Mouse (Mus musculus) liver, embryonic 14.5 days (tissue): ENCODE results near the gene Nfkb1. TPM values are rescaled to one million over a fixed set of nuclear protein-coding genes. Genes with fewer than 3 reads are reported as not detected.

Experiments
- ATAC-seq: fragments of 200-750 bp; cut with Nextera tagmentation; 2 replicates; pipeline ENCODE4 v1.8.0; 2017; ENCODE audit warnings: moderate number of reproducible peaks, mild to moderate bottlenecking, moderate library complexity; ENCODE audit not compliant: insufficient read depth
- DNase-seq, 3 experiments: peaks; one replicate each; pipeline ENCODE4 v3.0.0-alpha.2; 2012 to 2013; ENCODE audit warnings: low read depth in 3 of 3, low spot score in 3 of 3
- H3K27ac ChIP-seq: fragments of 300-500 bp; sonication (generic); 2 replicates; pipeline ENCODE4 v1.5.1; 2014; ENCODE audit warnings: moderate library complexity, mild to moderate bottlenecking, control low read depth, inconsistent platforms
- H3K27me3 ChIP-seq: fragments of 300-500 bp; sonication (generic); 2 replicates; pipeline ENCODE4 v1.6.1; 2014; ENCODE audit warnings: mild to moderate bottlenecking, low read length, moderate library complexity; ENCODE audit not compliant: control insufficient read depth, insufficient read depth
- H3K36me3 ChIP-seq: fragments of 300-500 bp; sonication (generic); replicated peaks from 2 replicates; pipeline ENCODE4 v1.6.1; 2014; ENCODE audit warnings: low read depth; ENCODE audit not compliant: control insufficient read depth, insufficient read depth
- H3K4me1 ChIP-seq, 2 experiments: fragments of 200-500 bp in 1 of 2; fragments of 300-500 bp in 1 of 2; sonication (generic) in 1 of 2; replicated peaks; 2 replicates each; pipeline ENCODE4 v1.6.1; 2012 to 2014; ENCODE audit warnings: antibody characterized with exemption in 1 of 2, inconsistent platforms in 1 of 2, low read length in 1 of 2; ENCODE audit not compliant: control insufficient read depth in 2 of 2, insufficient read depth in 2 of 2
- H3K4me2 ChIP-seq: fragments of 300-500 bp; sonication (generic); 2 replicates; pipeline ENCODE4 v1.6.1; 2014; ENCODE audit warnings: low read depth, mild to moderate bottlenecking, control low read depth, moderate library complexity
- H3K4me3 ChIP-seq, 2 experiments: fragments of 200-500 bp in 1 of 2; fragments of 300-500 bp in 1 of 2; sonication (generic) in 1 of 2; 2 replicates each; pipeline ENCODE4 v1.5.1; 2012 to 2014; ENCODE audit warnings: low read depth in 2 of 2, low read length in 2 of 2, mild to moderate bottlenecking in 2 of 2, control low read depth in 1 of 2, inconsistent platforms in 1 of 2, moderate library complexity in 1 of 2; ENCODE audit not compliant: insufficient read depth in 1 of 2
- H3K9ac ChIP-seq: fragments of 300-500 bp; sonication (generic); replicated peaks from 2 replicates; pipeline ENCODE4 v1.6.1; 2014; ENCODE audit warnings: mild to moderate bottlenecking, control low read depth, moderate library complexity
- H3K9me3 ChIP-seq: fragments of 300-500 bp; sonication (generic); 2 replicates; pipeline ENCODE4 v1.6.1; 2016; ENCODE audit warnings: low read length, mixed read lengths; ENCODE audit not compliant: control insufficient read depth
- CTCF ChIP-seq: IDR thresholded peaks from 2 replicates; pipeline ENCODE4 v1.5.1; 2016; ENCODE audit warnings: antibody characterized with exemption, low read depth, control low read depth
- EP300 ChIP-seq: IDR thresholded peaks from 2 replicates; pipeline ENCODE4 v1.6.1; 2016; ENCODE audit warnings: antibody characterized with exemption, low read depth
- WGBS: fragments of 180-500 bp; shearing (Covaris S2); extraction: QIAGEN DNeasy Blood & Tissue Kit; methylation state at CpG from one replicate; pipeline ENCODE4 v1.1.7; 2014; ENCODE audit not compliant: insufficient replicate concordance; 5-methylcytosine and 5-hydroxymethylcytosine counted together
- polyA plus RNA-seq, 2 experiments: library from polyadenylated mRNA; depleted of rRNA in 1 of 2; stranded (reverse) in 1 of 2; unstranded in 1 of 2; fragments of >200 nt; fragmentation: Nextera tagmentation in 1 of 2; extraction: Ambion mirVana in 1 of 2; gene quantifications; 2 replicates each; pipeline versions ENCODE4 v1.2.1 to v1.2.3; 2012 to 2014

Gene Nfkb1
- polyA plus RNA-seq, 2 experiments: 11.2 to 16.5 TPM

DNA sequence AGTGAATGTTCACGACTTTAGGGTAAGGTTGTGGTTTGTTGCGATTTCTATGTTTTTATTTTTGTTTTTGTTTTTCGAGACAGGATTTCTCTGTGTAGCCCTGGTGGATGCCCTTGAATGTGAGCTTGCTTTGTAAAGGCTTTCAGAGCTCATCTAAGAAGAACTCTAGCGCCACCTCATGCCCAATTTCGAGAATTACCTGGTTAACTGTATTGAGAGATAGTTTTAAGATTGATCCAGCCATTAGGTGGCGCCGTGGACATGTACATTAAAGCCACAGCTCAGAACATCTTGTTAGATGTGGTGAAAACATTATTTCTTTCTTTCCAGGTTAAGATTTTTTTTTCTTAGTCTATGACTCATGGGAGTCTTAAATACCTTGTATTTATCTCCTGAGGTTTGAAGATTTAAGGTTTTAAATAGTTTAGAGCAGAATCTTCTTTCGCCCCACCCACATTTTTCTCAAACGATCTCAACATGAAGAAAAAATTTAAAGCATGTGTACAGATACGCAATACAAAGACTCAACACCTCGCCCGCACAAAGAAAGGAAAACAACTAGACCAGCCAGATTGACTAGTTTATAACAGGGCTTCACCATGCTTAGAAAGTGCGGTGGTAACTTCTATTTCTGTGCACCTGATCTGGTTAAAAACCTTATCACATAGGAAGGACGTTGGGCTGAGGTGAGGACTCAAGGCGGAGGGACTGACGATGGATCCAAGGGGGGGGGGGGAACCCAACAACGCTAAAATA lies 40.1 kb upstream of the Nfkb1 start:
- H3K4me3 ChIP-seq: no peak overlapping the region
- peaks cover 3 to 9% of the 10 kb centered on the region in 2 experiments; a peak in 3 of 4 replicates for H3K4me1 ChIP-seq
- DNase-seq: peak; percentile 85 to 89 (median 86)
- no peak overlapping the region for H3K9ac ChIP-seq
- H3K27ac ChIP-seq: no peak overlapping the region
- no peaks in the 10 kb centered on the region for H3K9me3 ChIP-seq
- no peak overlapping the region for H3K4me2 ChIP-seq
- peak; percentile 67 for ATAC-seq
- 22% methylated on average over 17 of the region's 17 CpGs for WGBS
- H3K27me3 ChIP-seq: no peaks in the 10 kb centered on the region
- no peaks in the 10 kb centered on the region for H3K36me3 ChIP-seq
- TF ChIP-seq CTCF (peak; percentile 86), EP300 (no peak)

DNA sequence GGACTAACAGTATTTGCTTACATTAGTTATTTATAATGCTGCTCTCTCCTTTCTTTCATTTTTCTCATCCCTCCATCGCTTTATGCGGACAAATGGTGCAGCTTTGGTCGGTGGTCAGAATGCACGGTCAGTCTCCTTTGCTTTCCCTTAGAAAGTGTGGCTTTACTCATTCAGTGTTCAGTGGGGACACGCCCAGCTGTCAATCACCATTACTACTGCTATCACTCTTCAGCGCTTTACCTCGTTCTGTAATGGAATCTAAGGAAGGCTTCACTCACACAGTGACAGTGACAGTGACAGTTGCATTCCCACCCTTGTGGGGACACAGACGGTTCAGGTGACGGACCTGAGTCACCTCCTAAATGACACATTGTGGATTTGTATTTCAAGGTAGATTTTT lies 39.4 kb upstream of the Nfkb1 start:
- no peaks in the 10 kb centered on the region for H3K9me3 ChIP-seq
- DNase-seq (peak in 1 of 3 experiments; percentile 20), ATAC-seq (peak; percentile 73)
- no peak overlapping the region for H3K27ac ChIP-seq
- no peak overlapping the region for H3K4me3 ChIP-seq
- WGBS: 30% methylated on average over 9 of the region's 9 CpGs
- H3K4me1 ChIP-seq: peaks cover 3 to 10% of the 10 kb centered on the region in 2 experiments; a peak in 3 of 4 replicates
- H3K9ac ChIP-seq: no peak overlapping the region
- no peaks in the 10 kb centered on the region for H3K27me3 ChIP-seq
- TF ChIP-seq EP300: no peak
- TF ChIP-seq CTCF: no peak
- H3K4me2 ChIP-seq: no peak overlapping the region
- H3K36me3 ChIP-seq: no peaks in the 10 kb centered on the region

DNA sequence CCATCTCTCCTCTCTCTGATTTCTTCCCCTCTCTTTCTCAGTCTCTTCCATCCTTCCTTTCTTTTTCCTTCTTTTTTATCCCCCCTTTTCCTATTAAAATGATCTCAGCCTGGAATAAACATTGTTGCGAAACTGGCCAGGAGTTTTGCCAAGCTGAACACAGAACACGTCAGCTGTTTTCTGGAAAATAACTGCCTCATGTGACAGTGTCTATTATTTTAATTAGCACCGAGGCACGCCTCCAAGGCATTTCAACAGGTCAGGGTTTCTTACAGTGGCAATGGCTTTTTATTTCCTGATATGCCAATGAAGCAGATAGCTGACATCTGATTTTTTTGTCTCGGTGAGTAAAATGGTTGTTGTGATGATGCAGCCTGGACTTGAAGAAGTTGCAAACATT lies 38.2 kb upstream of the Nfkb1 start:
- H3K27me3 ChIP-seq: no peaks in the 10 kb centered on the region
- H3K4me3 ChIP-seq: no peak overlapping the region
- WGBS: 65% methylated on average over 5 of the region's 5 CpGs
- no peak for ATAC-seq
- H3K27ac ChIP-seq: no peak overlapping the region
- TF ChIP-seq EP300 (no peak), CTCF (no peak)
- no peaks in the 10 kb centered on the region for H3K9me3 ChIP-seq
- no peak overlapping the region for H3K4me2 ChIP-seq
- DNase-seq: no peak
- no peak overlapping the region for H3K9ac ChIP-seq
- H3K4me1 ChIP-seq: peaks cover 3 to 10% of the 10 kb centered on the region in 2 experiments; a peak in 3 of 4 replicates
- no peaks in the 10 kb centered on the region for H3K36me3 ChIP-seq

DNA sequence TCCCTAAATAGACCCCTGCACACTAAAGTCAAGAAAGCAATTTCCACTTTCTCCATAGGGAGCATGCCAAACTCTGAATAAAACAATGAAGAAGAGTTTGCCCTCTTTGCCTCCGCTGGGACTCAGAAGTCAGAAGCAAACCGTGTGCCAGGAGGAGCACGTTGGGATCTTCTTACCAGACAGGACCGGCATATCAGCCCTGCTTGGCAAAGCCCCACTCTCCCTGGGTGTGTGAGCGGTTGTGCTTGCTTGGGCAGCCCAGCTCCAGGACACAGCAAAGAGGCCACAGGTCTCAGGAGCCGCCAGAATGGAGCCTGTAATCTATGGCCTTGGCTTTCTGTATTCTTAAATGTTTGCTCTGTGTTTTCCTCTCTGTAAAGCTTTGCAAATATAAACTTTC lies 37.6 kb upstream of the Nfkb1 start:
- H3K27ac ChIP-seq: no peak overlapping the region
- H3K4me1 ChIP-seq: peaks cover 3 to 10% of the 10 kb centered on the region in 2 experiments; a peak in 3 of 4 replicates
- no peak for DNase-seq
- no peaks in the 10 kb centered on the region for H3K9me3 ChIP-seq
- no peak overlapping the region for H3K4me3 ChIP-seq
- 64% methylated on average over 6 of the region's 6 CpGs for WGBS
- H3K27me3 ChIP-seq: no peaks in the 10 kb centered on the region
- ATAC-seq: no peak
- H3K4me2 ChIP-seq: no peak overlapping the region
- H3K9ac ChIP-seq: no peak overlapping the region
- no peak for TF ChIP-seq CTCF
- no peak for TF ChIP-seq EP300
- H3K36me3 ChIP-seq: no peaks in the 10 kb centered on the region

DNA sequence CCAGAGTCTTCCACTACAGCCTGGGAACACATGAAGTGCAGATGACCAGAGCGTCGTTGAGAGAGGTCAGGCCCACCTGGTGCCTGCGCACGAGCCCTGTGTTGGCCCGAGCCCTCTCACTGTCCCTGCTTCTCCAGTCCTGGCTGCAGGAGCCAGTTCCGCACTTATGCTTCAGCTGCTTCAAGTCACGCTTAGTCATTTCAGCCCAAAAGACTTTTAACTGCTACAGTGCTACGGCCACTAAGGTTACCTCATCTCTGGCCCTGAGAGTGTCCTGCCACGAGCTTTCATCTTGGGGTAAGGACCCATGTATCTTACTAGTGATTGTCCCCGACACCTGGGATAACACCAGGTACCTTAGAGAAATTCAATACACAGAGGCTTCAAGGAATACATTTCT lies 36.0 kb upstream of the Nfkb1 start:
- Histone ChIP-seq H3K27me3 (no peaks in the 10 kb centered on the region), H3K36me3 (no peaks in the 10 kb centered on the region), H3K4me1 (peaks cover 3 to 10% of the 10 kb centered on the region in 2 experiments; a peak in 3 of 4 replicates), H3K9ac (no peak overlapping the region), H3K27ac (no peak overlapping the region), H3K4me3 (no peak overlapping the region), H3K9me3 (no peaks in the 10 kb centered on the region), H3K4me2 (no peak overlapping the region)
- DNase-seq (no peak), ATAC-seq (no peak)
- TF ChIP-seq EP300 (no peak), CTCF (no peak)
- WGBS: 81% methylated on average over 10 of the region's 10 CpGs
